Mouse (Mus musculus): ENCODE data around the gene Lgalsl. TPM values are rescaled to one million over a fixed set of nuclear protein-coding genes. Genes with fewer than 3 reads are reported as not detected.
A peak's percentile ranks its signal among the peaks of the same experiment; 100 is the strongest.

The Lgalsl gene
- total RNA-seq, 2 experiments from 2014 or later: 31.4 to 33.2 TPM

DNA sequence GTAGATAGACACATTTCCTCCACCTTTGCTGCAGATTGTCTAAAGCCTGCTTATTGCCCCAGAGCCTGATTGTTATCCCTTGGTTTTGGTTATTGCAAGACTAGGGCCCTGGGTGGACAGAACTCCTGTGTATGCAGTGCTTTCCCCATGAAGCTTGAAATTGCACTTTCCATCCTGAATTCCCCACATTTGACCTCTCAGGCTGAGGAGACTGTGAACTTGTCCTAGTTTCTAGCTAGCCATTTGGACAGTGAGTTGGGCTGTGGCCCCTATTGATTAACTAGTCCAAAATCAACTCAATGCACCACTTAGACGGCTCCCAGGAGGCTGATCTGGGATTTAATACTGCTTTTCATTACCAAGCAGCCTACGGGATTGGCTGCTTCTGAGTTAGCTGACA is 6.9 kb downstream of the Lgalsl start:
- peak; percentile 5 to 18 for DNase-seq

DNA sequence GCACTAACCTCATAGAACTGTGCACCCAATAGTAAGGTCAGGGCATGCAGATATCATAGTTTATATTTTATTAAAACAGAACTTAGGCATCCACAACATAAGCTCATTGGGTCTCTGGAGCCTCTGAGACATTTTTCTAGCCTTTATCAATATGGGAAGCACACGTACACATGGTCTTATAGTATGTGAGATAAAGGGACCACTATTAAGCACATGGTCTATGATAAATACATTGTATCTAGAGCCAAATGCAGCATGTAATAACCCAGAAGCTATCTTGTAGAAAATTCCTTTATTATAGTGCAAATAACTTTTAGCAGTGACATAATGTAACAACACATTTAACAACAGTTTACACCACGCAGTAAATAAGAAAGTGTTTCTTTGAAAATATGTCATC is 7.6 kb downstream of the Lgalsl start:
- DNase-seq: no peak

GRCm38 (mm10) chr11:20821351-20821750 is 9.5 kb downstream of the Lgalsl start:
- no peak for DNase-seq

DNA sequence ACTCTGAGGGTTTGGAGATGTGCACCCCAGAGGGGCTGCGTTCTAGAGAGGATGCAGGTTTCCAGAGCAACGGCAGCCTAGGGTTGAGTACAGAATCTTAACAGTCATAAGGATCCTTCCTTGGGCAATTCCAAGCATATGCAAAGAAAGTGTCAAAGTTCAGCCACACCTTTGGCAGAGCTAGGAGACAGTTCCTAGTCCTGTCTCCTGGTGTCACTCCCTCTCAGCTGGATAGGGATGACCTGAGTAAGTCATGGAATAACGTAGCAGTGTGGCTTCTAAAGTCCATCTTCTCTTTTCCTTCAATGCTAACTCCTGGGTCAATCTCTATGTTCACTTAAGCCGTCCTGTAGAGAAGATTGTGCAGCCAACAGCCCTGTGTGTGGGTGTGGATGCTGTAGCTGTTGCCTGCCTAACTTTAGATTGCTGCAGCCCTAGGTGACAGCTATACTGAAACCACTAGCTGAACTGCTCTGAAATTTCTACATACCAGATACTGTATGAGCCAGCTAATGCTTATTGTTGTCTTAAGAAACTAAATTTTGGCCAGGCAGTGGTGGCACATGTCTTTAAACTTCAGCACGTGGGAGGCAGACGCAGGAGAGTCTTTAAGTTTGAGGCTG is 16.8 kb downstream of the Lgalsl start:
- DNase-seq: no peak

DNA sequence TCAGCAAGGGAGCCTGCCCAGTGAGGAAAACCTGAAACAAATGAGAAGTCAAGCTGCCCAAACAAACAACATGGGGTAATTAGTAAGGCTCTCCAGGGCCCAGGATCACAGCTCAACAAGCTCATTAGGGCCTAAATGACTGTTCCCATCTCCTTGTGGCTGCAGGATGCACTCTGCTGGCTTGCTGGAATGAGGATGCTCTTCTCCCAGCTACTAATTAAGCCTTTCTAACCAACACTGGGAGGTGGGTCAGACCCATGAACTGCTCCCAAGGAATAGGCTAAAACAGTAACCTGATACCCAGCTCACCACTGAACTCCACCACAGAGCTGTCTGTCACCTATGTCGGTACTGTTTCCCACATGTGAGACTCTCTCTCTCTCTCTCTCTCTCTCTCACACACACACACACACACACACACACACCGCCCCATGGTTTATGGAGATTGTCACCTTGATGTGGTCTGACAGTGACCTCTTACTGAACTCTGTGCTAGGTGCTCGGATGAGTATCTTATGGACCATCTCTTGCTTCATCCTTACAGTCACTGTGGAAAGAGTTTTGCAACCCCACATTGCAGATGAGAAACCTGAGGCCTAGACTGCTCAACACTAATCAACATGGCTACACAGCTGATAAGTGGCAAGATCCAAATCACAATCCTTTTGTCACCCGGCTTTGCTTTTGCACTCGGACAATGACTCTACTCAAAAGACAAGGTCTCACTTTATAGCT is 18.5 kb downstream of the Lgalsl start:
- DNase-seq: no peak

GRCm38 (mm10) chr11:20806659-20807058 is 24.2 kb downstream of the Lgalsl start:
- DNase-seq: no peak

DNA sequence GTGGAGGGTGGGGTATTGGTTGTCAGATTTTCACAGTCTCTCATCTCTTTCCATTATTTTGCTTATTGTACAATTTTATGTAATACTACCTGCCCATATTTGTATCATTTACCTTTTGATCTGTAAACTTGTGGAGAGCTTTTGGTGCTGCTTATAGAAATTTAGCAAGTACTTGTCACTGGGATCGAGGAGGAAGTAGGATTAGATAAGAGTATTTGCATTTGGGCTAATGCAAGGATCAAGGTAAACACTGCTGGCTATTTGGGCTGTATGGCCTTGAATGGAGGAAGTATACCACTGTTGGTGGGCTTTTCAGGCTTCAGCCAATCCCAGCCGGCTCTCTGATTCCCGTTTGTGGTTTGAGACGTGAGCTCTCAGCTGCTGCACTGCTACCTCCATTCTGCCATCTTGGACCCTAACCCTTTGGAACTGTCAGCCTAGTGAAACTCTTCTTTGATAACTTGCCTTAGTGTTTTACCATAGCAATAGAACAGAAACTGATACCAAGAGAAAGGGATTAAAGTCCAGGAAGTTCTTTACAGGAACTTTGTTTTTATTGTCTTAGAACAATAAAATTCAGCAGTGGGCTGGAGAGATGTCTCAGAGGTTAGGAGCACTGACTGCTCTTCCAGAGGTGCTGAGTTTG is 25.1 kb downstream of the Lgalsl start:
- DNase-seq: no peak

- no peak for DNase-seq
These were observed 26.4 kb downstream of the Lgalsl start for GRCm38 (mm10) chr11:20804416-20804815.

- no peak for DNase-seq
These were observed 30.4 kb downstream of the Lgalsl start for GRCm38 (mm10) chr11:20800277-20801092.

DNA sequence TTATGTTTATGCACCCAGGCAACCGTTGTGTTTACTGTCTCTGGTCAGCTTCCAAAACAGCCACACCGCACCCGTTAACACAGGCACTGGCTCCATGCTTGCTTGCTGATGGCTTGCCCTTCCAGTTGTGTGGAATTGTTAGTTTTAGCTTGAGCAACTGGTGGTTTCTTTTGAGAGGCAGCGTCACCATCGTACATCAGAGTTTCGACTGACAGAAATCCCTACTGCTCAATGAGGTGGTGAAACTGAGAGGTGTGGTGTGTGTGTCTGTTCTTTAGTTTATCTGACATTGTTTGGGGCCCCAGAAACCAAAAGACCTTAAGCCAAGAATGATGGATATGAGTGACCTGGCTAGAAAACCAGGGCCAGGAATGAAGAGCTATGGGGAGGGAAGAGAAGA is 33.0 kb downstream of the Lgalsl start:
- no peak for DNase-seq

- no peak for DNase-seq
These were observed 35.4 kb downstream of the Lgalsl start for GRCm38 (mm10) chr11:20795466-20795865.

GRCm38 (mm10) chr11:20794913-20795254 is 36.0 kb downstream of the Lgalsl start:
- no peak for DNase-seq

DNA sequence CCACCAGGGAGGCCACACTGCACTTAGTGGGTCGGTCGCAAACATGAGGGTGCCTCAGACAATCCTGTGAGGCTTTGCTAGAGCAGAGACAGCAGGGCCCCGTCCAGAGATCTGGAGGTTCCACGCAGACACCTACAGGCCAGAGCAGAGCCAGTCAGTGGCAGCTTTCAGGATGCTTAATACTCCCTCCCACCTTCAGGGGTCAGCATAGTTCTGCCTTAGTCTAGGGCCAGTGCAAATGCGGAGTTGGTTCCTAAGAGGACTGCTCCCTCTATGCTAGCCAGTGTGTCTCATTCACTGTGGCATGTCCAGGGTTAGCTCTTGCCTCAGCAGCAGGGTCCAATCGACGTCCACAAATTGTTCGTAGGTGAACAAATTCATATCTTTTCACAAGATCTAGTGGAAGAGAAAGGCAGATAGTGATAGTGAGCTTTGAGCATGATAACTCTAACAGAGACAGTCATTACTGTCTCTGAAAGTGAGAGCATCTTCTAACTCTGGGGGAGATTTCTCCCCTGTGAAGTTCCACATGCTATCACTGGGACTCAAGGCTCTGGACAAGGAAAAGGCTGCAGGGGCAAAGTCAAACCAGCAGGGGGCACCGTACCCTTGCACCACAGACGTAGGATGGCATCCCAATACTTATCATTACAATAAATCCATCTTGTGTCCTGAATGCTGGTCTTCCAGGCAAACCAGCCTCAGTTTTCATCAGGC is 36.5 kb downstream of the Lgalsl start:
- DNase-seq: peak; percentile 82 to 93

DNA sequence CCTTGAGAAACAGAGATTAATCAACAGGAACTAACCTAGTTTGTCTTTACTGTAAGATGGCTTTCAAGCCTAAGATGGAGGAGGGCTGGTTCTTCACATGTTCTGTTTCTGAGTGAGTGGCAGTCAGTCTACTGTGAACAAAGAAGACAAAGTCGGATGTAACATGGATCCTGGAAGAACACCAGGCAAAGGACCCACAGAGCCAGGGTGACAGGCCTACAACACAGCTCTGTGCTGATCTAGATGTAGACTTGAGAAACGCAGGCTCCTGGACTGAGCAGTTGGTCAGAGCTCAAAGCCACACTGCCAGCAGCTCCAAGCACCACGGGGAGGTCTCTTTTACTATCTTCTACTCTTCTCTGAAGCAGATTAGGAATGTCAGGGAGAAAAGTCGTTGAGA is 37.2 kb downstream of the Lgalsl start:
- DNase-seq: no peak

DNA sequence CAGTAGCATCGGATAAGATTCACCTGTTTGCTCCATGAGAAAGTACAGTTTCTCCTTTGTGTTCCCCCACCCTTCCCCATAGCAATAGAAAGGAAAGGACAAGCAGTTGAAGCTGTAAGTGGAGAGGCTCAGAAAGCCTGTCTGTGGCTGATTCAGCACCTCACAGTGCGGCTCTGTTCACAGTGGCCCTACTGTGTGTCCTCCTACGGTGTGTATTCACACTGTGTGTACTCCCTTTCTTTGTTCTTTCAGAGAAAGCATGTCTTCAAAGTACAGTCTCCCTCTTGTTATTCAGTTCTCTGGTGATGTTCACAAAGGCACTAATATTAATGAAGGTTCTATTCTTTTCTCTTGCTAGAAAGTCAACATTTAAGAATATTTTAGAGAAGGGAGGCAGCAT is 38.2 kb downstream of the Lgalsl start:
- DNase-seq: no peak

- DNase-seq: no peak
These were observed 39.5 kb downstream of the Lgalsl start for GRCm38 (mm10) chr11:20791334-20791733.

DNA sequence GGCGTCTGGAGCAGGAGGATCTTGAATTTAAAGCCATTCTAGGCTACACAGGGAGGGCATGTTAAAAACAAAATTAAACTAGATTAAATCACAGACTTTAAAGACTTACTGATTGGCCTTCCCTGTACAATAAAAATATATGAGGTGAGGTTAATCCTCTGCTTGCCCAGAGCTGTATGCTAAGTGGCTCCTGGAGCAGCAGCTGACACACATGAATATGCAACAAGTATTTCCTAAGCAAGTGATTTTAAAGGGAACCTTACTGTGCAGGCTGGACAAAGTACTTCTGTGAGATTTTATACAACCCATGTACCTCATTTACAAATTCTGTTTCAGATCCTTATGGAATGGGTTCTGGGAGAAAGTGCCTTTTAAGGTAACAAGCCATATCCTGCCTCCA is 41.8 kb downstream of the Lgalsl start:
- DNase-seq: no peak

GRCm38 (mm10) chr11:20788070-20788469 is 42.8 kb downstream of the Lgalsl start:
- DNase-seq: no peak

GRCm38 (mm10) chr11:20786191-20786590 is 44.7 kb downstream of the Lgalsl start:
- DNase-seq: no peak

DNA sequence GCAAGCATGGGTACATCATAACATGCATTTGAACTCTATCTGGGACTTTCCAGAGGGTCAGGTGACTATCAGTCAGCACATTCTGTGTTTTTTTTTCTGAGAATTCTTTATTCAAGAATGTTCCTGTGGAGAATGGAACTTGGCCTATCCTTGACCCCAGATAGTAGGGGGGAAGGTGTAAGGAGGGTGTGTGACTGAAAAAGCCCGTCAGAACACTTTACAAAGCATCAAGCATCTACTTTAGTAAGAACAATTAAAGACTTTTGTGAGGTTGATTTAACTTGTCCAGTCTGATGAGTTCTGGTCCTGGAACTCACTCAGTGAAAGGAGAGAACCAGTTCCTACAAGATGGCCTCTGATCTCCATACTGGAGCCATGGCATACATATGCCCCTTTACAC is 45.7 kb downstream of the Lgalsl start:
- no peak for DNase-seq

DNA sequence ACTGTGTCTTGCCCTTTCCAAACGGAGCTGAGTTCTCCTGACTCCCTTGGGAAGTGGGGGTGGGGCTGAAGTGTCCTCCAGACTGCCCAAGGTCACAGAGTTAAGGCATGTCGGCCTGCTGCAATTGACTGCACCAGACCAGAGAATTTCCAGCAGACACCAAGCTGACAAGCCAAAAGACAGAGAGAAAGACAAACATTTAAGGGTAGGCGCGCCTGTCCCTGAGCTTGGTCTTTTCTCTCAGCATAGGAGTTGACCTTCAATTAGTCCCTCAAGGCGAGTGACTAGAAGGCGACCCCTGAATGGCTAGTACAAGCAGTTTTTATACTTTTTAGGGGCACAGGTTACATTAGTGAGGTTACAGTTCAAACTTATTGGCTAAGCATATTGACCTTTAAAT is 46.1 kb downstream of the Lgalsl start:
- DNase-seq: no peak

GRCm38 (mm10) chr11:20783467-20783866 is 47.4 kb downstream of the Lgalsl start:
- DNase-seq: no peak

Data from heart, adult 18-20 months (tissue).